Mouse (Mus musculus) kidney, postnatal 4 days (tissue): ENCODE measurements at regions not wholly inside any gene's neighbourhood (a gene's known extent, or its start where the extent isn't known, plus 50 kb on each side); places are given as distances from the start of the nearest gene placed in this dataset.
A peak's percentile ranks its signal among the peaks of the same experiment; 100 is the strongest.

Source experiments
- DNase-seq, 2 experiments: peaks; one replicate each; pipeline ENCODE4 v3.0.0; 2021; ENCODE audit warnings: mixed read lengths in 2 of 2

DNA sequence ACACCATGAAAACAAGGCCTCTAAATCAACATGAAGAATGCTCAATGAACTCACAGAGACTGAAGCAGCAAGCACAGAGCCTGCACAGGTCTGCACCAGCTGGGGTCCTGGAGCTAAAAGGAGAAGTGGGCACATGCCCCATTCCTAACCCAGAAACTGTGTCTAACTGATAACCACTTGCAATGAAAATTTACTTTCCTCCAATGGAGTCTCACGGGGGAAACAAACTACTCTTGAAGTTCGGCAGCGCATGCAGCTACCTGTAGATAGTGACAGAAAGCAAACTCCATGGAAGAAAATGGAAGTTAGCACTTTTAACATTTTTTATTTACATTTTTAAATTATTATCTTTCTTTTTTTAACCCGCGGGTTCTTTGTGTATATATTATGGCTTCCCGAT, 76.8 kb upstream of the Akap6 start:
- DNase-seq: no peak

DNA sequence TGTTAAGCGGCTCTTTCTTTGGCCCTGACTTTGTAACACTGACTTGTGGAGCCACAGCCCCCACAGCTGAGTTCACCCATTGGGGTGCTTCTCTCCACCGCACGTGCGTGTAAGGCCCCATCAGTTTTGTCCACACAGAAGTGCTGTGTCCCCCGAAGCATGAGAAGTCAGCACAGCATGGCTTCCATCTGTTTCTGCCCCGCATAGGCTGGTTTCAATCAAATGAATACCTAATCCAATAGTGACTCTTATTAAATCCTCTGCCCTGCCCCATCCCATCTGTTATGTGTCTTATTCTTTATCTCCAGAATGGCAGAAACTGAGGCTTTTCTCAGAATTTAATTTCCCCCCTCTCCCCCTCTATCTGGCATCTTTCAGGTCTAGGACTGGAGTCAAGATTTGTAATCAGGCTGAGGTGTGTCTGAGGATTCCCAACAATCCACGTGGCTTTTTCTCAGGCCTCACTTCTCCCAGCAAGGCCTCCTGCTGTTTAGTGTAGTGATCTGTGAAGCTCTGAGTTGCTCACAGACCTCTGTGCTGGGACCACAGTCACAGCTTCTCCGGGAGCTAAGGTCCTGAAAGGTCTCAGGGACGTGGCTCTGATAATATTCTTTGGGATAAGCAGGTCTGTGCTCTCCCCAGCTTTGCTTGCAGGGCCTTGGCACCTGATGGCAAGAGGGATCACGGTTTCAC, 75.6 kb upstream of the Akap6 start:
- no peak for DNase-seq

DNA sequence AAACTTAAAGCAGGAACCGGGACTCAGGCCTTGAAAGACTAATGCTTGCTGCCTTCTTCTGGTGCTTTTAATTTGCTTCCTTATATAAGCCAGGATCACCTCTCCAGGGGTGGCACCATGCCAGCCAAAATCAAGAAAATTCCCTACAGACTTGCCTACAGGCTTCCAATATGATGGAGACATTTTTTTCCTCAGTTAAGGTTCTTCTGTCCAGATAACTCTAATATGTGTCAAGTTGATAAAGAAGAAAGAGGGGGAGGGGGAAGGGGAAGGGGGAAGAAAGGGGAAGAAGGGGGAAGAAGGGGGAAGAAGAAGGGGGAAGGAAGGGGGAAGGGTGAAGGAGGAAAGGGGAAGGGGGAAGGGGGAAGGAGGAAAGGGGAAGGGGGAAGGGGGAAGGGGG, 74.3 kb upstream of the Akap6 start:
- no peak for DNase-seq

GRCm38 (mm10) chr12:52628771-52629170, 70.4 kb upstream of the Akap6 start:
- DNase-seq: no peak

GRCm38 (mm10) chr12:52635121-52635878, 63.9 kb upstream of the Akap6 start:
- peak in 1 of 2 experiments; percentile 7 for DNase-seq

- no peak for DNase-seq
These were observed 62.8 kb upstream of the Akap6 start for GRCm38 (mm10) chr12:52636186-52636881.

GRCm38 (mm10) chr12:52636920-52637319, 62.3 kb upstream of the Akap6 start:
- no peak for DNase-seq

DNA sequence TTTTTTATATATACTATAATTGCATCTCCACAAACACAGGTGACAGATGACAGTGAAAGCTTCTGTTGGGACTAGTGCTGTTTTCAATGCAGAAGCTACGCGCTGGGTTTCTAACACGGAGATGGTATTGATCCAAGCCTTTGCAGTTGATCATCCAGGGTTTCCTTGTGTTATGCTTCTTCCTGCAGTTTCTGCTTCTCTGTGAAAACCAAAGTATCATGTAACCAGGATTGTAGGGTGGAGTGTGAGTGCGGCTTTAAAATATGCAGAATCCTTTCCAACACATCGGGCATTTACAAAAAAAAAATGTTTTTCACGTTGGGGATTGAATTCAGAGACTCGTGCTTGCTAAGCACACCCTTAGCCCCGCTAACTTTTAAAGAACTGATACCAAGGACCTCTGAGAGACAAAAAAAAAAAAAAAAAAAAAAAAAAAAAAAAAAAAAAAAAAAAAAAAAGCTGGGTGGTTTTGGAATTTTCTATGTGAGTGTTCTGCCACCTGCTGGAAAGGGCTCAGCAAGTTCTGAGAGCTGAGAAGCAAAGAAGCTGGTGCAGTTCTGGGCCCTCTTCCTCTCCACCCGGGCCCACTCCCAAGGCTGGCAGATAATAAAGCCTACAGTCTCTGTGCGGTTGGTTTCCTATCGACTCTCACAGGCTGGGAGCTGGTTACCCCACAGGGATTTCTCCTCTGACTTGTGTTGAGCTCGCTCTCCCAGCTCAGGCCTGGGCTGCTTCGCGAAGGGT, 61.5 kb upstream of the Akap6 start:
- DNase-seq: peak; percentile 59 to 75

GRCm38 (mm10) chr12:52638461-52638860, 60.7 kb upstream of the Akap6 start:
- DNase-seq: peak; percentile 18 to 39

- DNase-seq: no peak
These were observed 55.1 kb upstream of the Akap6 start for GRCm38 (mm10) chr12:52644059-52644458.
